Mouse (Mus musculus) olfactory bulb, adult 2 months (tissue): ENCODE measurements at regions not wholly inside any gene's neighbourhood (a gene's known extent, or its start where the extent isn't known, plus 50 kb on each side); places are given as distances from the start of the nearest gene placed in this dataset.

Source experiments
- H3K27ac ChIP-seq: fragments of 200-500 bp; 2 replicates; pipeline ENCODE4 v1.5.1; 2012; ENCODE audit warnings: low read depth, low read length; ENCODE audit not compliant: insufficient read depth
- H3K4me1 ChIP-seq: fragments of 200-500 bp; 2 replicates; pipeline ENCODE4 v1.6.1; 2012; ENCODE audit warnings: low read length; ENCODE audit not compliant: control insufficient read depth, insufficient read depth
- H3K4me3 ChIP-seq: fragments of 200-500 bp; 2 replicates; pipeline ENCODE4 v1.5.1; 2012; ENCODE audit warnings: mild to moderate bottlenecking, low read depth, low read length, moderate library complexity; ENCODE audit not compliant: insufficient read depth
- CTCF ChIP-seq: fragments of 200-500 bp; IDR thresholded peaks from 2 replicates; pipeline ENCODE4 v1.5.1; 2012; ENCODE audit warnings: low read depth, mild to moderate bottlenecking, low read length, moderate library complexity; ENCODE audit not compliant: insufficient read depth
- POLR2A ChIP-seq: fragments of 200-500 bp; IDR thresholded peaks from 2 replicates; pipeline ENCODE4 v1.6.1; 2012; ENCODE audit warnings: mild to moderate bottlenecking, low read depth, low read length, moderate library complexity; ENCODE audit not compliant: insufficient read depth
- WGBS: fragments of 180-500 bp; shearing (Covaris S2); methylation state at CpG from one replicate; pipeline ENCODE4 v1.1.7; 2018; 5-methylcytosine and 5-hydroxymethylcytosine counted together

DNA sequence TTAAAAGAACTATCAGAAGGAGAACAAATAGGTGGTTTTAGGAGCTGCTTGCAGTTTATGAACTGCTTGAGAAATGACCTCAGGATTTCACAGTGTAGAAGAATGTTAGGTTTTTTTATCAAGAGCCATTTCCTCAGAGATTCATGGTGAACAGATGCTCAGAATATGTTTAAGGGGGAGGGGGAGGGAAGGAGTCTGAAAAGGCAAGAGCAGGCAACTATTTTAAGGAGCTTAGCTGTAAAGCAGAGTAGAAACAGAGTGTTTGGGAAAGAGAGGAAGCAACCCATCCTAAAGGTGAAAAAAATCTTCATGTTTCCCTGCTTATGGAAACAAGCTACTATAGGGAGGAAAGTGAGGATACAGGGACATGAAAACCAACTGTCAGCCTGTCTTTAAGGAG is 1457.2 kb upstream of the Gm6569 start:
- H3K4me1 ChIP-seq, result no peaks in the 10 kb centered on the region
- no peak overlapping the region for H3K4me3 ChIP-seq
- H3K27ac ChIP-seq, result no peak overlapping the region
- TF ChIP-seq CTCF (no peak), POLR2A (no peak)

- WGBS, result 58% methylated on average over 4 of the region's 4 CpGs
- TF ChIP-seq POLR2A (no peak), CTCF (no peak)
- Histone ChIP-seq H3K27ac (no peak overlapping the region), H3K4me1 (no peaks in the 10 kb centered on the region), H3K4me3 (no peak overlapping the region)
Observed at GRCm38 (mm10) chr15:72379291-72379690, 1455.1 kb upstream of the Gm6569 start.

DNA sequence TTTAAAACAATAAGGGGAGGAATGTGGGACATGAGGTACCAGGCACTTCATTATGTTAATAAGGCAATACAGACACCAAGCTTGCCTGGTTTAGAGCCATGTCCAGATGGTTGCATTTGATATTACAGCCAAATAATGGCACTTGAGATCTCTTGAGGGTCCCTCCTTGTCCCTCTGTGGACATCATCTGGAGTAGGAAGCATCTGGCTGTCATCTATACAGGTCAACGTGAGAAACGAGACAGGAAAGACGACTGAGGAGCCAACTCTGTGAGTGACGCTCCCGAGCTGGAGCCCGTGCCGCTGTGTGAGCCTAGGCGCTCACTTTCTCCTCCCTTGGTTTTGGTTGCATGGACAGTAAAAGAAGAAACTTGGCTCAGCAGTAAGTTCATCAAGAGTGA is 1453.2 kb upstream of the Gm6569 start:
- Histone ChIP-seq H3K4me3 (no peak overlapping the region), H3K27ac (no peak overlapping the region)
- 89% methylated on average over 8 of the region's 8 CpGs for WGBS

GRCm38 (mm10) chr15:72381744-72382143 is 1452.6 kb upstream of the Gm6569 start:
- Histone ChIP-seq H3K27ac (no peak overlapping the region), H3K4me1 (no peaks in the 10 kb centered on the region), H3K4me3 (no peak overlapping the region)
- TF ChIP-seq POLR2A (no peak), CTCF (no peak)
- WGBS, result 83% methylated on average over 5 of the region's 5 CpGs

More for the DNA sequence above, 1453.2 kb upstream of the Gm6569 start:
- no peaks in the 10 kb centered on the region for H3K4me1 ChIP-seq
- TF ChIP-seq CTCF (no peak), POLR2A (no peak)

DNA sequence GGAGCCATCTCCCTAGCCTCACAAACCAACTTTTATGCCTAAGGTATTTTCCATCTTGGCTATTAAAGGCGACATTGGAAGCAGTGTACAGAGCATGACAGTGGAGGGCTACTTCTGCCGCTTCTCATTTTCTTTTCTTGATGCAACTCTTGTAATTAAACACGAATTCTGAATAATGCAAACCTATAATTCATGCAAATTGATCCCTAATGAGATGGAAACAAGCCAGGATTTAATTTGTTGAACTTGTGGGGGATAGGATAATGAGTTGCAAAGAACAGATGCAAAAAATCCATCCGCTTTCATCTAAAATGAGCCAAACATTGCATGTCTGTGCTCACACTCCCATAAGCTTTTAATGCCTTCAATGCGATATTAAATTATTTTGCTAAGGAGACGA is 1451.8 kb upstream of the Gm6569 start:
- Histone ChIP-seq H3K4me3 (no peak overlapping the region), H3K27ac (no peak overlapping the region), H3K4me1 (no peaks in the 10 kb centered on the region)
- TF ChIP-seq POLR2A (no peak), CTCF (no peak)
- 48% methylated on average over 6 of the region's 6 CpGs for WGBS

- no peaks in the 10 kb centered on the region for H3K4me1 ChIP-seq
- TF ChIP-seq POLR2A, result no peak
- no peak for TF ChIP-seq CTCF
- H3K4me3 ChIP-seq, result no peak overlapping the region
- H3K27ac ChIP-seq, result no peak overlapping the region
- 47% methylated on average over 3 of the region's 3 CpGs for WGBS
Observed at GRCm38 (mm10) chr15:72383062-72383461, 1451.3 kb upstream of the Gm6569 start.

DNA sequence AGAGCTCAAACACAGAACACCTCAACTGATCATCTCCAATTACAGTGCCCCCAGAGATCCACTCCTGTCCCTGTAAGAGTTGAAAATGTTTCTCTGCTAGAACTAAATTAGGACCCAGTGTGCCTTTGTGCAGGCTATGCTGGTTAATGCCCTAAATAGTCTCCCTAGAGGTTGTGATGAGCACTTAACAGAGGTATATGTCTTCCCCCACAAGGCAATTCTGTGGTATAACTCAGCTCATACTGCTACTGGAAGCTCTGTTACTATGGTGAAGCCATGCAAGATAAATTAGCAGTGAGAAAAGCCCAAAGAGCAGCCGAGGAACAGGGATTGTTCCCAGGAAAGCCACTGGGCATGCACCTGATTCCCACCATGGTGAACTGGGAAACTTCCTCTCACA is 1450.9 kb upstream of the Gm6569 start:
- TF ChIP-seq CTCF (no peak), POLR2A (no peak)
- H3K27ac ChIP-seq, result no peak overlapping the region
- 20% methylated on average over 1 of the region's 1 CpGs for WGBS

GRCm38 (mm10) chr15:72393226-72393625 is 1441.1 kb upstream of the Gm6569 start:
- H3K27ac ChIP-seq, result no peak overlapping the region
- TF ChIP-seq CTCF (no peak), POLR2A (no peak)
- WGBS, result 61% methylated on average over 2 of the region's 2 CpGs
- no peak overlapping the region for H3K4me3 ChIP-seq
- H3K4me1 ChIP-seq, result no peaks in the 10 kb centered on the region

More for the DNA sequence above, 1450.9 kb upstream of the Gm6569 start:
- H3K4me1 ChIP-seq, result no peaks in the 10 kb centered on the region
- no peak overlapping the region for H3K4me3 ChIP-seq

- TF ChIP-seq CTCF (no peak), POLR2A (no peak)
- WGBS, result 43% methylated on average over 6 of the region's 6 CpGs
- H3K4me1 ChIP-seq, result no peaks in the 10 kb centered on the region
- H3K4me3 ChIP-seq, result no peak overlapping the region
- no peak overlapping the region for H3K27ac ChIP-seq
Observed at GRCm38 (mm10) chr15:72411956-72412355, 1422.4 kb upstream of the Gm6569 start.
